Mouse (Mus musculus): Measurements from ENCODE around the gene Fanca.

The Fanca gene

DNA sequence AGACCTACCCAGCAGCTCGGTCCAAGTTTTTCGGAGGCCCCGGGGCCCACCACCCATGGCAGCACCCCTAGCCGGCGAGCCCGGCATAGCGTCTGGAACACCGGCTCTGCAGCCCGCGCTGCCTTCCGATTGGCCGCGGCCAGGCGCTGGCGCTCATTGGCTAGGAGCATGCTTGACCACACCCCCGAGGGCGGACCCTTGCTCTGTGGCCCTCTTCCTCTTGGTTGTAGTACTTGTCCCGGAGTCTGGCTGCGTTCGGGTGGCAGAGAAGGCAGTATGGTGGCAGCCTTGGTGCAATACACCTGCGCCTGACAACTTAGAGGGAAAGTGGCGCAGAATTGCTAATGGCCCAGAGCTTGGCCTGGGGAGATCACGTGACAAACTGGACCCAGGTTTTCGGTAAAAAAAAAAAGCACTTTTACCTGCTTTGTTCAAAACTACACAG is at the start of gene Fanca:
Gene Fanca (minus strand): TSS at position 110 of the 445 bp plus-strand sequence.
- peak; percentile 97 for DNase-seq (ENCODE audit: low read depth, low spot score)

DNA sequence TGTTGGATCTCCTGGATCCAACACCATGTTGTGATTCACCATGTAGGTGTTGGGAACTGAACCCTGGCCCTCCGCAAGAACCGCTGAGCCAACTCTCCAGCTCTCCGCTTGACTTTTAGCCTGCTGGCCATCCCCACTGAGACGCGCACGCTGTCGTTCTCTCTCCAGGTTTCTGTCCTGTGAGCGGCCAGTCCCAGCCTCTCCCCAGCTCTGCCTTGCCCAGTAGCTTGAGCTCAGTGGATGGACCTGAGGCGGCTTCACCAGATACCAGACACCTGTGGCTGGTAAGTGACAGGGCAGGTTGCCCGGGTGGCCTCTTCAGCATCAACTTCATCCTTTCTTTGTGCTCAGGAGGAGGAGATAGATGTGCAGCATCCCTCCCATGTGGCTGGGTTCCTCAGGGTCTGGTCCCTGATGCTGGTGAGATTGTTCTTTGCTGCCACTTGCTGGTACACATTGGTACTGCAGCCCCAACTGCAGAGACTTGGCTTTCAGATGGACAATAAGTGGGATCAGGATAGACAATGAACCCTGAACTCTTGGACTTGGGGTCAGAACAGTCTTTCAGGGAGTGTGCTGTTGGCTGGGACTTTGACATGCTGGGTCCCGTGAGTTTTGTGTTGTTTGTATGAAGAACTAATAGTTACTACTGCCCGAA is 42.8 kb upstream of the Fanca start:
- DNase-seq (ENCODE audit: low read depth, low spot score), result peak; percentile 84

DNA sequence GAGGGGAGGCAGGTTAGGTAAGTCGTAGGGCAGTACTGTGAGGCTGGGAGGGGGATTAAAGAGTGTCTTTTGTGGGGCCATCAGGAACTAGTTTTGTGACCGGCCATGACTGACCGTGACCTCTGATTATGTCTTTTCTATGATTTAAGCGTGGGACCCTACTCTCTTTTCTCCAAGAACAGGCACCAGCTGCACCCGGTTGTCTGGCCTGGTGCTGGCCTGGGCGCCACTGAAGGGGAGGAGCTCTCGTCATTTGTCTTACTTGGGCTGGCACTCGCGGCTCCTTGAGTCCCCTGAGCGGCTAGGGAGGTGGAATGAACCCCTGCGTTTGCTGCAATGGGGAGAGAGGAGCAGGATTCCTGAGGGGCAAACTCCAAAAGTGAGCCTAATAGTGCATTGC is 34.8 kb upstream of the Fanca start:
- no peak for DNase-seq (ENCODE audit: low read depth, low spot score)

DNA sequence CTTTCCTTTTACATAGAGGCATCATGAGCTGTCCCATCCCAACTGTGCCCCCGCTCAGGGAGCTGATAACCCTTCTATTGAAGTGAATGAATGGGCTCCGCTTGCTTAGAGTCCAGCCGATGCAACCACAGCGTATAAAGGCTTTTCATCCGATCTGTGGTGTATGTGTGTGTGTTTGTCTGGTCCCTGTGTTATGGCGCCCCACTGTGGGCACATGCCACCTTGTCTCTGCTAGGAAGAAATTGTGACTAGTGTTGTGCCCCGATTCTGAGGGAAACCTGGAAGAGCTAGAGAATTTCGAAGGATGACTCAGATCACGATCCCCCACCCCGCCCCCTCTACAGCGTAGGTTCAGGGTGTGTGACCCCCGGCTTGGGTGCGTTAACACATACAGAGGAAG is 34.4 kb upstream of the Fanca start:
- DNase-seq (ENCODE audit: low read depth, low spot score), result peak; percentile 50

DNA sequence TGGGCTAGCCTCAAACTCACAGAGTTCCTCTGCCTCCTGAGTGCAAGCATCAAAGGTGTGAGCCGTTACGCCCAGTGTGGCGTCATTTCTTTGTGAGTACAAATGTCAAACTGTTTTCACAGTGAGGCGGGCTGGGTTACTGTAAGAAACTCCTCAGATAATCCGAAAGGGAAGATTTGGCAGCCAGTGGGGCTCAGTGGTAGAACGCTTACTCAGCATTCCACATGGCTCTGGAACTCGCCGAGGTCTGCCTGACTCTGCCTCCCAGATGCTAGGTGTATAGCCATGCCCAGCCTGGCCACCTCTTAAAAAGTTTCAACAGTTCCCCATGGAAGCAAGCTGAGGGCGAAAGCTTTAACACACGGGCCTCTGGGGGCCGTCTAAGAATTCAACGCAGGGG is 33.7 kb upstream of the Fanca start:
- DNase-seq (ENCODE audit: low read depth, low spot score), result no peak

DNA sequence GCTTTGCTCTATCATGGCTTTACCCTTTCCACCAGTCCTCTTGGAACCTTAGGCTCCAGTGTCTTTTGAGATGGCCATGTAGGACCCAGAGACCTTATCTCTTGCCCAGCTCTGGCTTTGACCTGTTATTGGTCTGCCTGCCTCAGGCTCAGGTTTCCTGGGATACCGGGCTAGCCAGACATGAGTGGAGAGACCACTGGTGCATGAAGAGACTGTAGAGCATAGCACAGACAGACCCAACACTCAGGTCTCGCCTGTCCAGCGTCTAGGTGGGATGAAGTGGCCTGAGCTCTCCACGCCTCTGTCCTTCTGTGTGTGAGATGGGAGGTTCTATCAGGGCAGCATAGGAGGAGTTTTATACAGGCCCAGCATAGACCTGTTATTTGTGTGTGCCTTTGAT is 30.7 kb upstream of the Fanca start:
- DNase-seq (ENCODE audit: low read depth, low spot score), result no peak

DNA sequence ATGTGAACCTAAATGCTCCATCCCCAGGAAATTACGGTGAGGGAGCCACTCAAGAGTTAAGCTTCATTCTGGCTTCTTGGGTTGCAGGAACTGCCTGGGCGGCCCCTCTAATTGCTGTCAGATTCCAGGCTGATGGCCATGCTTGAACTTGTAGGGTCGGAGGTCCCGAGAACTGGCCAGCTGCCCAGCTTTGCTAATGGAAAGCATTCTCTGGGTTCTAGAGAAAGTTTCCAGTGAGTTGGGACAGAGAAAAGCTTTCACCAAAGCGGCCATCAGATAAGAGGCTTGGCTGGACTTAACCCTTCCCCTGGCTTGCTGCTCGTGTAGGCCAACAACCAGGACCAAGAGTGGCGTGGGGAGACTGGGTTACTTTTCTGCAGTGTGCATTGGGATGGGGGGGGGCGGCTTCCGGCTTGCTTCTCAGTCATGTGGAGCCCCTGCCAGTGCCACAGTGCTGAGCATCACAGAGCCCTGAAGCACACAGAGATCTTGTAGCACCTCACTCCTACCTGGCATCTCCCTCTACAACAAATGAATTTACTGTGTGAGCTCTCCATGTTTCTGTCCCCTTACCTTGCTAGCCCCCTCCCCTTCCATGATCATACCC is 30.0 kb upstream of the Fanca start:
- DNase-seq (ENCODE audit: low read depth, low spot score), result no peak

DNA sequence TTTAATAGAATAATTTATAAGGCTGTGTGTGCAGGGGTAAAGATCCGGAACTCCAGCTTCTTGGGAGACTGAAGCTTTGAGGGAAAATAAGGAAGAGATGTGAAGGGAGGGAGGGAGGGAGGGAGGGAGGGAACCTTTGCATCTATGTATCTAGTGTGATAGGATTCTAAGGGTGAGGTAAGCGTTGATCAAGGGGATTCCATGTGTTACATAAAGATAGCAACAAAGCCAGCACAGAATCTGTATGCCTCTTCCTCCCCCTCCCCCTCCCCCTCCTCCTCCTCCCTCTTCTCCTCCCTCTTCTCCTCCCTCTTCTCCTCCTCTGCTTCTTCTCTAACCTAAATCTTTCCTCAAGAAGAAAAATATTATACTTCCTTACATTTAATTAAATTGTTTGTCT is 28.9 kb upstream of the Fanca start:
- DNase-seq (ENCODE audit: low read depth, low spot score), result no peak

DNA sequence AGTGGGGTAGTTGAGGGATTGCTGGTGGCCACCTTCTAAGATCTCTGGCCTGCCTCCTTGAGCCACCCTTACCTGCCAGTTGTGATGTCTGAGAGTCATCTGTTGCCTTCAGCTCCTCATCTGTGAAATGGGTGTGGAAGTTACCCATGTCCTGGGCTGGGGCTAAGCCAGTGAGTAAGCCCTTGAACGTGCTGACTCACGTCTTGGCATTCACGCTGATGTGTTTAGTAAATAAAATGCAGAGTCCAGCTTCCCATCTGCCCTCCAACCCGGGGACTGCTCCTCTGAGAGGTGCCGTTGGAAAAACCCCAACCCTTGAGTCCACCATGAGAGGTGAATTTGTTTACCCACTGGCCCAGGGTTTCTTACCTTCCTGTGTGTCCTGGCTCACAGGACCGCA is 27.5 kb upstream of the Fanca start:
- DNase-seq (ENCODE audit: low read depth, low spot score), result no peak

DNA sequence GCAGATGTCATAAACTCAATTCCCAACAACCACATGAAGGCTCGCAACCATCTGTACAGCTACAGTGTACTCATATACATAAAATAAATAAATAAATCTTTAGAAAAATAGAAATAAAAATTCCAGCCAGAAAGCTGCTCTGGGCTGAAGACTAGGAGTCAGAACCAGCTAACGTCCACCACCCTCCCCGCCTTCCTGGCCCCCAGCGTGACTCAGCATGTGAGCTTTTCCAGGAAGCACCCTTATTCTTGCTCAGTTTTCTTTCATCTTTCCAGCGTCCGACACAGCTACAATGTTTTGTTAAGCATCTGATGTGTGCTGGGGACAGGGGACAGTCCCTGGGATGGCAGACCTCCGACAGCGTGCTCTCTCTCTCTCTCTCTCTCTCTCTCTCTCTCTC is 26.8 kb upstream of the Fanca start:
- DNase-seq (ENCODE audit: low read depth, low spot score), result no peak

DNA sequence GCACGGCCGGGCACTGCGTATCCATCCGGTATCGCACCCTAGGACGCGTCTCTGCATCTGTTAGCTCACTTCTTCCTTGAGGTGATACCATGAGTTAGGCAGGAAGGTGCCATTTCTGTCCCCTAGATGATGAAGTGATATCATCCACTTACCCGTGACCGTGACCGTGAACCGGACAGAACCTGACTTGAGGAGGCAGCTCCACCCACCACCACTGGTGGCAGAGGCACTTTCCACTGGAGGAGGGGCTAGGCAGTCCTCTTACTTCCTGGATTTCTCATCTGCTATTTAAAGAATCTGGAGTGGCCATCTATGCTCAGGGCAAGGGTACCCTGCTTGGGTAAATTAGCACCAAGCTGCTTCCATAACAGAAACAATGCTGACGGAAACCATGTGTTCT is 25.0 kb upstream of the Fanca start:
- DNase-seq (ENCODE audit: low read depth, low spot score), result peak; percentile 67

DNA sequence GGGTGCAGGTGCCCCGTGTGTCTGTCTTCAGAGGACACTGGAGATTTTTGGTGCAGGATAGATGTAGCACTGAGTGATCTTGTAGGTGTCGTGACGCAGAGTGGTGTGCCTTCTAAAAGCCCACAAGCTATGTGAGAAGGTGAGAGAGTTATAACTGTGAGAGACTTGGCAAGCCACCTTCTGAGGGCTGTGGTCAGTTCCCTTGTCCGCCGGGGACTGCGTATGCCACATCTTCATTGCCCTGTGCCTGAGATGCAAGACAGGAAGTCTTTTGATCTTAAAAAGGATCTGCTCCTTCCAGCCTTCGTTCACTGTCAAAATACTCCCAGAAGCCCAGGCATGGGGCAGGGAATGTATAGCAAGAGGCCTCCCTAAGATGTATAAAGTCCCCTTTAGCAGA is 24.5 kb upstream of the Fanca start:
- DNase-seq (ENCODE audit: low read depth, low spot score), result no peak

DNA sequence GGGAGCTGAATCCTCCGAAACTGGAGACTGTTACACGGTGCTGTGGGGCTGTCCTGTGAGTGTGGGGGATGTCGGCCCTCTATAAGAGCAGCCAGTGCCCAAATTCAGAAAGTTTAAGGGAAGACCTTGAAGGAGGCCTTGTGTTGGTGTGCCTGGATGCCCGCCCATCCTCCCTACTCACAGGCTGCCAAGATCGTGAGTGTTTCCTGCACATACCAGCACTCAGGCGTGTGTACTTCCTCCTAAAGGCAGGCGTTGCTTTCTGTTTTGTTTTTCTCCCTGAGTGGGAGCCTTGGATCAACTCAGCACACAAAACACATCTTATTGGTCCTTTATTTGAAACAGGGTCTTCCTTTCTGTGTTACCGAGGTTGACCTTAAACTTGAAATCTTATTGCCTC is 23.9 kb upstream of the Fanca start:
- DNase-seq (ENCODE audit: low read depth, low spot score), result no peak

DNA sequence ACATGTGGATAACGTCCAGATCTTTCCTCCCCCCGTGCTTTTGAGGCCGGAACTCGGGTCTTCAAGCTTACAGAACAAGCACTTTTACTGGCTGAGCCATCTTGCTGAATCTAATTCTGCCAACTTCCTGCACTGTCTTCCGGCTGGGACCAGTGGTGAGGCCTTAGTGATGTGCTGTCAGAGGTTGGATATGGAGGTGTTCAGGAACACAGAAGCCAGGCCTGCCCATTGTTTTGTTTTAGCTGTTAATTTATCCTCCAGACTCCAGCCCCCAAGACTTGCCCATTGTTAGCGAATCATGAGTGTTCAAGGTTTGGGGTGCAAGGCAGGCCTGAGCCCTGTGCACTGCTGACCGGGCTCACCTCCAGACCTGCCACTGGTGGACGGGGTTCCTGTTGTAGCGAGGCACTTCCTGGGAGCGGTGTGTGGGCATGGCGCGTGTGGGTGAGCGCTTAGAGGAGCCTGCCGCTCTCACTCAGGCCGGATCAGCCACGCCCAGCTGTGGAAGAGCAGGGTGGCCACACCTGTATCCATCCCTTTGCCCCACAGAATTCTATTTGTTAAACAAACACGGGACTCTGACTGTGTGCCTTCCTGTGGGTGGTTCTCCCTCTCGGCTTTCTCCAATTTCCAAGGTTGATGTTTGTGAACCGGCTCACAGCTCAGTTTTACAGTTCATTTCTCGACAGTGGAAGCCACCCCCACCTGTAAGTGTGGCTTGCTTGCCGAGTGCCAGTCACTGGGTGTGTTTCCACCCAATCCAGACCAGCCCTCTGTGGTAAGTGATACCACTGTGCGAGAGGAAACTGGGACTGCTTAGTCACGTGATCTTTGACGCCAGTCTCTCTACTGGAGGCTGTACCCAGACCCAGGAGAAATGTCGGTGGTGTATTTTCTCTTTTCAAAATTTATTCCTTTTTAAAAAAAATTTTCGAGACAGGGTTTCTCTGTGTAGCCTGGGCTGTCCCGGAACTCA is 23.0 kb upstream of the Fanca start:
- peak; percentile 95 for DNase-seq (ENCODE audit: low read depth, low spot score)

DNA sequence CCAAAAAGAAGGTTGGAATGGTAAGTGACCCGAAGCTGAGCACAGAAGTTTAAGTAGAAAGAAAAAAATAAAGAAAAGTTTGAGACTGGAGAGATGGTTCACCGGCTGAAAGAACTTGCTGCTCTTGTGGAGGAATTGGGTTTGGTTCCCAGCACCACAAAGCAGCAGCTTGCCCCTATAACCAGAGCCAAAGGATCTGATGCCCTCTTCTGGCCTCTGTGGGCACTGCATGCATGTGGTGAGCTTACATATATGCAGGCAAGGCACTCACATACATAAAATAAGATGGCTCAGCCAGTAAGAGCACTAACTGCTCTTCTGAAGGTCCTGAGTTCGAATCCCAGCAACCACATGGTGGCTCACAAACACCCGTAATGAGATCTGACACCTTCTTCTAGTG is 21.7 kb upstream of the Fanca start:
- DNase-seq (ENCODE audit: low read depth, low spot score), result peak; percentile 96

DNA sequence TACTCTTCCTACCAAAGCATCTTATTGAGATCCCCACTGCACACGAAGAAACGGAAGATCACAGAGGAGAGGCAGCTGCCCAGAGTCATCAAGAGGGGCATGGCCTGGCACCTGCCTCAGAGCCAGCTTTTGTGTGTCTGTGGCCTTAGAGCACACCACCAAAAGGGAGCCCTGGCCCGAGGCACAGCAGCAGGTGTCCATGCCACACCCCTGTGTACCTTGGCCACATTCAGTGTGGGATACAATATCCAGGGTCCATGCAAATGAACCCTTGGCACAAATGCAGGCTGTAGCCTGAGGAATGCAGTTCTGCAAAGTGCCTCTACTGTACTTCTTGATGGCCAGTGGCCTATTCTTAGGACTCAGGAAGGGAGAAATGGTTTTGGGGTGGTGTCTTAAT is 19.1 kb upstream of the Fanca start:
- no peak for DNase-seq (ENCODE audit: low read depth, low spot score)

DNA sequence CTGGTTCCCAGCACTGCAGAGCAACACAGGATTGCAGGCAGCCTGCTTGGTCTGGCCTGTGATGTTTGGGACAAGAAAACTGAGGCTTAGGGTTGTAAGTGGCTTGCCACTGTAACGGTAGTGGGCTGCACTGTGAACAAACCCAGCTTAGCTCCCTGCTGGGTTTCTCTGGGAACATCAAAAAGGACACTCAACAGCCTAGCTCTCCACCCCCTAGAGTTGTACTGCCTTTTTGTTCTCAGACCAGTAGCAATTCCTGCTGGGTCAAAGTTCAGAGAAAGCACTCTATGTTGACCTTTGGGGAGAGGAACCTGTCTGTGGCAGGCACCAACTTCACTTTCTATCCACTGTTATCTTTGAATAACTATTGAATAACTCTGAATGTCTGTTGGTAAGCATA is 16.1 kb upstream of the Fanca start:
- DNase-seq (ENCODE audit: low read depth, low spot score), result peak; percentile 95

DNA sequence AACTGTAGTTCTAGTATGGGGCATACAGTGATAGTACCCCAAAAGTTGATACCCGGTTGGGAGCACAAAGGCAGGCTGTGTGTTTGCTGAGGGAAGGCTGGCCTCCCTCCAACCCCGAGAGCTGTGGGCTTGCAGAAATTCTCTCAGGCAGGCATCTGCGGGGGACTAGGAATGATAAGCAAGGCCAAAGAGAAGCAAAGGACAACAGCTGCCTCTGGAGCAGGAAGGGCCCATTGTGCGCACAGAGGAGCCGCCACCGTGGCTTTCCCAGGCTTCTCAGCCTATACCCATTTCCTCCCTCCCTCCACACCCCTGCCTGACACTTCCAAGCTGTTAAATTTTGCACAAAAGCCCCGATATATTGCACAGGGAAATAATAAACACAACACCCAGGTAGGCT is 15.5 kb upstream of the Fanca start:
- DNase-seq (ENCODE audit: low read depth, low spot score), result no peak

DNA sequence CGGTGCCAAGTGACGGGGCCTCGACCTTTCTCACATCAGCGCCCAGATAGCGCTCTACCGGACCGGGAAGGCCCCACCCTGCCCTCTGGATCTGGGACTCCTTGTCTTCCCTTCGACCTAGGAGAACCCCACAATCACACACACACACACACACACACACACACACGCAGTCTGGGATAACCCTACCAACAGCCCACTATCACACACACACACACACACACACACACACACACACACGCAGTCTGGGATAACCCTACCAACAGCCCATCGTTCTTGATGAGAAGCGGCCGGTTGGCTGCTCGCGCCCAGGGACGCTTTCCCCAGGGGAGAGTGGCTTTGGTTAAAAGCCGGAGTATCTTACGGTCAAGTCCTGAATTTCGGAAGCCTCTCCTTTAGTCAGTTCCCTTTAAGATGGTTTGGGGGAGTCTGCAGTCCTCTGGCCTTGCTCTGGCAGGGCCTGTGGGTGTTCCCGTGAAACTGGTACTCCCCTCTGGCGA is 14.8 kb upstream of the Fanca start:
- no peak for DNase-seq (ENCODE audit: low read depth, low spot score)

DNA sequence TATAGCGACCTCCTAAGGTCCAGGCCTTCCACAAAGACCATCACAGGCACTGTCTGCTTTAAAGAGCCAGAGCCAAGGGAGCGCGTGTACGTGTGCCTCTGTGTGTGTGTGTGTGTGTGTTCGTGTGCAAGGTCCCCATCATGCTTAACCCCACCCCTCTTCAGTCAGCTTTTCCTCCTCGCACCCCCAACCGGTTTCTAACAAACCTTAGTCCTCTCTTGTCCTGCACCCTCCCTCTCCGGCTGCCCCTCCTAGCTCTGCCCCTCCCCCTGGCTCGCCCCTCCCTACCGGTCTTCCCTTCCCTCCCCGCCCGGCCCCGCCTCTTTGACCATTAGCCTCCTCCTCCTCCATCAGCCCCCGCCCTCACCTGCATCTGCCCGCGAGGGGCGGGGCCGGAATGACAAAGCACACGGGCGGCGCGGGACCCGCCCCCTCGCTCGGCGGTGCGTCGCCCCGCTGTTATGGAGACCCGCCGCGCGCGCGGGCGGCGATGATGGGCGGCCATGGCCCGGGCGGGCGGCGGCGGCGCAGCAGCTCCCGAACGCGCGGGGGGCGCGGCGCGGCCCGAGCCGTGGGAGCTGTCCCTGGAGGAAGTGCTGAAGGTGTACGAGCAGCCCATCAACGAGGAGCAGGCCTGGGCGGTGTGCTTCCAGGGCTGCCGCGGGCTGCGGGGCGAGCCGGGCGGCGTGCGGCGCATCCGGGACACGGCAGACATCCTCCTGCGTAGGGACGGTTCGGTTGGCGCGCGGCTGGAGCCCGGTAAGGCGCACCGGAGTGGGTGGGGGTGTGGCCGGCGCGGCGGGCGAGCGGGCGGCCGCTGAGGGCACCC is 14.1 kb upstream of the Fanca start, which contains the start of gene Spire2:
Gene Spire2 (plus strand): TSS at position 452 of the 829 bp plus-strand sequence.
- DNase-seq (ENCODE audit: low read depth, low spot score), result peak; percentile 94

DNA sequence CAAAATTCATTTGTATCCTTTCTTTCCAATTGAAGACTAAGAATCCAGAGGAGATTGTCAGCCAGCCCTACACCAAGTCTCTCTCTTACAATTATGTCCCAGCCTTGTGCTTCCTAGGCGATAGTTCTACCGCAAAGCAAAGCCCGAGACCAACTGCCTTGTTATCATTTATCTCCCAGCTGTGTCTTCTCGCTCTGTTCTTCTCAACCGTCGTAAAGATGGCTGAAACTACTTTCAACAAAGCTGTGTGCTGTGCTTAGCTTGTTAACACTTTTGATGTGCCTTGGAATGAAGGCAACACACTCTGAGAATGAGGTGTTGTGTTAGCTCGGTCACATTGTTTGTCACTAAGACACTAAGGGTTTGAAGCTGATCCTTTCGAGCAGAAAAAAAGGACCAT is 13.4 kb upstream of the Fanca start:
- DNase-seq (ENCODE audit: low read depth, low spot score), result no peak
